Mouse (Mus musculus): ENCODE data around the gene Lhx8. TPM values are rescaled to one million over a fixed set of nuclear protein-coding genes. Genes with fewer than 3 reads are reported as not detected.
A peak's percentile ranks its signal among the peaks of the same experiment; 100 is the strongest.

Gene Lhx8
- not detected in 2 replicates for polyA plus RNA-seq (2014; fragmentation: Nextera tagmentation; extraction: Ambion mirVana)

GRCm38 (mm10) chr3:154330181-154331002, at the start of gene Lhx8:
Lhx8 (minus strand) TSS chr3:154330659.
- ATAC-seq (replicated peaks; ENCODE audit: low FRiP score, low TSS enrichment, low read depth) (no peak), DNase-seq (ENCODE audit: low spot score) (no peak)
- Histone ChIP-seq H3K4me3 (ENCODE audit: low read depth, low read length) (0 out of 2 replicates have a peak within 1 kb of the TSS, but pooled peaks have one; percentile 8), H3K9ac (ENCODE audit: low read length) (no peak within 1 kb of the TSS), H3K36me3 (ENCODE audit: control insufficient read depth, insufficient read depth, low read length) (no peaks in the 10 kb centered on the region), H3K4me2 (ENCODE audit: low read length) (no peak within 1 kb of the TSS), H3K4me1 (replicated peaks; ENCODE audit: control insufficient read depth, insufficient read depth, low read length) (peaks cover 6% of the 10 kb centered on the region; the same call in 1 of the 2 replicates), H3K27ac (ENCODE audit: low read depth) (no peak within 1 kb of the TSS), H3K27me3 (replicated peaks; ENCODE audit: control insufficient read depth, insufficient read depth, low read length) (peaks cover 99% of the 10 kb centered on the region), H3K9me3 (ENCODE audit: control insufficient read depth, low read length) (no peaks in the 10 kb centered on the region)
- under 1% methylated on average over 28 of the region's 28 CpGs for WGBS

DNA sequence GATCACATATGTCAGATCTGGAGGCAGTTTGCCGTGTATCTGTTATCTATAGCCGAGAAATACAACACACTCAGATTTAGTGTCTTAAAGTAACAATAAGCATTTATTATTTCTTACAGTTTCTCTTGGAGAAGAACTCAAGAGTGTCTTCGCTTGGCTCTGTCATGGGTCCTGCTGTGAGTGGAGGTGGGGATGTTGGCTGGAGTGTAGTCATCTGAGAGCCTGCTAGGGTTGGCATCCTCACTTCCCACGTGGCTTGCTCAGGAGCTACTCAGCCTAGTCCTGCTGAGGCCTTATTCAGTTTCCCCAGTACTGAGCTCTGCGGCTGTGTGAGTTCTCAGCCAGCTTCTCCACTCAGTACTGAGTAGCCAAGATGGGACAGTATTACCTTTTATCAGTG, 43.1 kb upstream of the Lhx8 start:
- Histone ChIP-seq H3K36me3 (ENCODE audit: control insufficient read depth, insufficient read depth, low read length) (no peaks in the 10 kb centered on the region), H3K27me3 (replicated peaks; ENCODE audit: control insufficient read depth, insufficient read depth, low read length) (no peaks in the 10 kb centered on the region), H3K27ac (ENCODE audit: low read depth) (no peak overlapping the region), H3K4me1 (replicated peaks; ENCODE audit: control insufficient read depth, insufficient read depth, low read length) (no peaks in the 10 kb centered on the region), H3K9ac (ENCODE audit: low read length) (no peak overlapping the region), H3K4me2 (ENCODE audit: low read length) (no peak overlapping the region), H3K4me3 (ENCODE audit: low read depth, low read length) (no peak overlapping the region), H3K9me3 (ENCODE audit: control insufficient read depth, low read length) (no peaks in the 10 kb centered on the region)
- no peak for ATAC-seq (replicated peaks; ENCODE audit: low FRiP score, low TSS enrichment, low read depth)
- WGBS, result 69% methylated on average over 5 of the region's 5 CpGs
- DNase-seq (ENCODE audit: low spot score), result no peak

- no peaks in the 10 kb centered on the region for H3K4me1 ChIP-seq (replicated peaks; ENCODE audit: control insufficient read depth, insufficient read depth, low read length)
- no peak for ATAC-seq (replicated peaks; ENCODE audit: low FRiP score, low TSS enrichment, low read depth)
- no peak overlapping the region for H3K4me3 ChIP-seq (ENCODE audit: low read depth, low read length)
- H3K27me3 ChIP-seq (replicated peaks; ENCODE audit: control insufficient read depth, insufficient read depth, low read length), result no peaks in the 10 kb centered on the region
- H3K36me3 ChIP-seq (ENCODE audit: control insufficient read depth, insufficient read depth, low read length), result no peaks in the 10 kb centered on the region
- no peak overlapping the region for H3K9ac ChIP-seq (ENCODE audit: low read length)
- H3K9me3 ChIP-seq (ENCODE audit: control insufficient read depth, low read length), result no peaks in the 10 kb centered on the region
- DNase-seq (ENCODE audit: low spot score), result no peak
- no peak overlapping the region for H3K27ac ChIP-seq (ENCODE audit: low read depth)
- H3K4me2 ChIP-seq (ENCODE audit: low read length), result no peak overlapping the region
These were observed 42.2 kb upstream of the Lhx8 start for GRCm38 (mm10) chr3:154372688-154373087.

DNA sequence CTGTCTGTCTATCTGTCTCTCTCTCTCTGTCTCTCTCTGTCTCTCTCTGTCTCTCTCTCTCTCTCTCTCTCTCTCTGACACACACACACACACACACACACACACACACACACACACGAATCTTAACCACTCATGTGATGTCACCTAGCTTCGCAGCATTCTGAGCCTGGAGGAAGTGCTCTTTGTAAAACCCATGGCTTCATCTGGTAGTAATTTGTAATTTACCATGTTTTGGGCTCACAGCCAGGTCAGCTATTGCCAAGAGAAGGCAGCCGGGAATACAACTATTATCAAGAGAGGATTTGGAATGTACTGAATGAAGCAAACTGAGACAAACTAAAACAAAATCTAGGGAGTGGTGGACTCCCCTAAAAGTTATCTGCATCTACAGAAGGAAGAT, 36.9 kb upstream of the Lhx8 start:
- 46% methylated on average over 3 of the region's 3 CpGs for WGBS
- Histone ChIP-seq H3K4me2 (ENCODE audit: low read length) (no peak overlapping the region), H3K27me3 (replicated peaks; ENCODE audit: control insufficient read depth, insufficient read depth, low read length) (no peaks in the 10 kb centered on the region), H3K9ac (ENCODE audit: low read length) (no peak overlapping the region), H3K4me1 (replicated peaks; ENCODE audit: control insufficient read depth, insufficient read depth, low read length) (no peaks in the 10 kb centered on the region), H3K9me3 (ENCODE audit: control insufficient read depth, low read length) (no peaks in the 10 kb centered on the region), H3K27ac (ENCODE audit: low read depth) (no peak overlapping the region), H3K36me3 (ENCODE audit: control insufficient read depth, insufficient read depth, low read length) (no peaks in the 10 kb centered on the region), H3K4me3 (ENCODE audit: low read depth, low read length) (no peak overlapping the region)
- ATAC-seq (replicated peaks; ENCODE audit: low FRiP score, low TSS enrichment, low read depth) (no peak), DNase-seq (ENCODE audit: low spot score) (no peak)

DNA sequence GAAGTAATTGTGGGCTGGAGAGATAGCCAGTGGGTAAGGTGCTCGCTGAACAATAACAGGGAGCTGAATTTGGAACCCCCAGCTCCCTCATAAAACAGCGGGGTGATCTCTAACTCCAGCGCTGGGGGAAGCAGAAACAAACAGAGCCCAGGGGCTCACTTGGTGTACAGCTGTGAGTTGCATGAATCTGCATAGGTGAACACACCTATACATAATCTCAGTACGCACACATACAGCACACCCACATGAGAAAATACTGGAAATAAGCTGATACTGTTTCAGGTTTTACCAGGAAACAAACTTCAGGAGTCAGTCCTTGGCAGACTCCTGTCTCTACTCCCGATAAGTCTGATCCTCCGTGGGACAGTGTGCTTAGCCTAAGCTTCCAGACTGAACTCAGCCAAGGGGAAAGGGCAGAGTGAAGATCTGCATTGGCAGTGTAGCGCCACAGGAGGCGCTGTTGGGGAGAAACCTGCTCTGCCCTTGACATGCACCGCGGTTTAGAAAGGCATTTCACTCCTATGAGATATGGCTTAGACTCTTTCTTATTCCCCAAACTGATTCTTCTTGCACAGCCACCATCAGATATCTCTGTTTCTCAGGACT, 34.2 kb upstream of the Lhx8 start:
- no peaks in the 10 kb centered on the region for H3K27me3 ChIP-seq (replicated peaks; ENCODE audit: control insufficient read depth, insufficient read depth, low read length)
- DNase-seq (ENCODE audit: low spot score) (peak; percentile 57), ATAC-seq (replicated peaks; ENCODE audit: low FRiP score, low TSS enrichment, low read depth) (no peak)
- no peak overlapping the region for H3K9ac ChIP-seq (ENCODE audit: low read length)
- H3K9me3 ChIP-seq (ENCODE audit: control insufficient read depth, low read length), result no peaks in the 10 kb centered on the region
- H3K36me3 ChIP-seq (ENCODE audit: control insufficient read depth, insufficient read depth, low read length), result no peaks in the 10 kb centered on the region
- peak overlapping the region; percentile 32 for H3K4me2 ChIP-seq (ENCODE audit: low read length)
- no peak overlapping the region for H3K4me3 ChIP-seq (ENCODE audit: low read depth, low read length)
- WGBS, result 25% methylated on average over 10 of the region's 10 CpGs
- no peaks in the 10 kb centered on the region for H3K4me1 ChIP-seq (replicated peaks; ENCODE audit: control insufficient read depth, insufficient read depth, low read length)
- no peak overlapping the region for H3K27ac ChIP-seq (ENCODE audit: low read depth)

DNA sequence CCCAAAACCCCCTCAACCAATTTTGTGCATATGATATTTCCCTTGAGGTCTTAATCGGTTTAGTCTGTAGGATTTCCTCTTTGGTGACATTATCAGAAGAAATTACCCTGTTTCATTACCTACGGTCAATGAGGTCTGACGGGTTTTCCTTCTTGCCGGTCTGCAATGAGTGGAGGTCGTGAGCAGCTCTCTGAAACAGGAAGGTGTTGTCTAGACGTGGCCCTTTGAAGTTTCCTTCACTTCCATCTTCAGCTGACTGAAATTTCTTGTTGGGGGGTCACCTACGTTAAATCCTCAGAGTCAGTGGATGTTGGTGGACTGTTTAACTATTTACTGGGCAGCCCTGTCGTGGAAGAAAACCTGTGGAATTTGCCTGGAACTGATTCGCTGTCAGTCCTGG, 33.0 kb upstream of the Lhx8 start:
- H3K27ac ChIP-seq (ENCODE audit: low read depth), result no peak overlapping the region
- no peaks in the 10 kb centered on the region for H3K36me3 ChIP-seq (ENCODE audit: control insufficient read depth, insufficient read depth, low read length)
- no peak overlapping the region for H3K9ac ChIP-seq (ENCODE audit: low read length)
- H3K4me2 ChIP-seq (ENCODE audit: low read length), result no peak overlapping the region
- DNase-seq (ENCODE audit: low spot score), result no peak
- no peaks in the 10 kb centered on the region for H3K4me1 ChIP-seq (replicated peaks; ENCODE audit: control insufficient read depth, insufficient read depth, low read length)
- H3K4me3 ChIP-seq (ENCODE audit: low read depth, low read length), result no peak overlapping the region
- no peaks in the 10 kb centered on the region; the same call in 1 of the 2 replicates for H3K9me3 ChIP-seq (ENCODE audit: control insufficient read depth, low read length)
- WGBS, result 66% methylated on average over 9 of the region's 9 CpGs
- no peak for ATAC-seq (replicated peaks; ENCODE audit: low FRiP score, low TSS enrichment, low read depth)
- H3K27me3 ChIP-seq (replicated peaks; ENCODE audit: control insufficient read depth, insufficient read depth, low read length), result no peaks in the 10 kb centered on the region

- H3K36me3 ChIP-seq (ENCODE audit: control insufficient read depth, insufficient read depth, low read length), result no peaks in the 10 kb centered on the region
- no peaks in the 10 kb centered on the region for H3K4me1 ChIP-seq (replicated peaks; ENCODE audit: control insufficient read depth, insufficient read depth, low read length)
- ATAC-seq (replicated peaks; ENCODE audit: low FRiP score, low TSS enrichment, low read depth) (no peak), DNase-seq (ENCODE audit: low spot score) (no peak)
- no peak overlapping the region for H3K4me3 ChIP-seq (ENCODE audit: low read depth, low read length)
- H3K9me3 ChIP-seq (ENCODE audit: control insufficient read depth, low read length), result no peaks in the 10 kb centered on the region; the same call in 1 of the 2 replicates
- no peak overlapping the region for H3K9ac ChIP-seq (ENCODE audit: low read length)
- no peak overlapping the region for H3K27ac ChIP-seq (ENCODE audit: low read depth)
- H3K4me2 ChIP-seq (ENCODE audit: low read length), result no peak overlapping the region
- WGBS, result 77% methylated on average over 2 of the region's 2 CpGs
- H3K27me3 ChIP-seq (replicated peaks; ENCODE audit: control insufficient read depth, insufficient read depth, low read length), result no peaks in the 10 kb centered on the region
These were observed 28.8 kb upstream of the Lhx8 start for GRCm38 (mm10) chr3:154359231-154359630.

DNA sequence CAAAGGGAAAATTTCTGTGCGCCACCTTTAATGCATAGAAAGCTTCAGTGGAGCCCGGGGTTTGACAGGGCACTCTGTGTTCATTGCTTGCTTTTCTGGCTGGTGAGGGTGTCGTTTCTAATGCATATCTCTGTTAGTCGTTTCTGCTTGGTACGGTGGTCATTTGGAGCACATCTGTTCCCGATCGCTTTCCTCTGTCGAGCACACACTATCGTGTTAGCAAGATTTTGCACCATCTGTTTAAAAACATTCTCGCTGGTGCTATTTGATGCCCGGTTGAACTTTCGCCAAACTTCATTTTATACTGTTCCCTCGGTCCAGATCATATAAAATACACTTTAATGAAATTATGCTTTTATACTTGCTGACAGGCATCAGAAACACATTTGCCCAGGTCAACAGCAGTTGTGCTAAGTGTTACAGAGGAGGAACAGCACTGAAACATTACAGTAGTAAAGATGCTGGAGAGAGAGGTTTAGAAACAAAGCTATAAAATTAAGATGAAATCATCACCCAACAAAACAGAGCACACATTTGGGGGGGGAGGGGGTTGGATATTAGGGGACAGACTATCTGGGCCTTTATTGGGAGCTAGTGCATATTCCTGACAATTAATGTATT, 9.9 kb upstream of the Lhx8 start:
- ATAC-seq (replicated peaks; ENCODE audit: low FRiP score, low TSS enrichment, low read depth) (no peak), DNase-seq (ENCODE audit: low spot score) (no peak)
- H3K36me3 ChIP-seq (ENCODE audit: control insufficient read depth, insufficient read depth, low read length), result no peaks in the 10 kb centered on the region
- peaks cover 25% of the 10 kb centered on the region for H3K27me3 ChIP-seq (replicated peaks; ENCODE audit: control insufficient read depth, insufficient read depth, low read length)
- H3K9me3 ChIP-seq (ENCODE audit: control insufficient read depth, low read length), result no peaks in the 10 kb centered on the region
- no peak overlapping the region for H3K4me3 ChIP-seq (ENCODE audit: low read depth, low read length)
- H3K27ac ChIP-seq (ENCODE audit: low read depth), result no peak overlapping the region
- H3K4me1 ChIP-seq (replicated peaks; ENCODE audit: control insufficient read depth, insufficient read depth, low read length), result no peaks in the 10 kb centered on the region
- WGBS, result 70% methylated on average over 13 of the region's 13 CpGs
- H3K9ac ChIP-seq (ENCODE audit: low read length), result no peak overlapping the region
- H3K4me2 ChIP-seq (ENCODE audit: low read length), result no peak overlapping the region

Data from intestine, embryonic 14.5 days (tissue).